Mouse (Mus musculus): ENCODE results near the gene Gli1. TPM values are rescaled to one million over a fixed set of nuclear protein-coding genes. Genes with fewer than 3 reads are reported as not detected.
A peak's percentile ranks its signal among the peaks of the same experiment; 100 is the strongest.

Gli1 gene
- total RNA-seq, 2 experiments from 2014 or later, result 2.7 to 4.2 TPM

DNA sequence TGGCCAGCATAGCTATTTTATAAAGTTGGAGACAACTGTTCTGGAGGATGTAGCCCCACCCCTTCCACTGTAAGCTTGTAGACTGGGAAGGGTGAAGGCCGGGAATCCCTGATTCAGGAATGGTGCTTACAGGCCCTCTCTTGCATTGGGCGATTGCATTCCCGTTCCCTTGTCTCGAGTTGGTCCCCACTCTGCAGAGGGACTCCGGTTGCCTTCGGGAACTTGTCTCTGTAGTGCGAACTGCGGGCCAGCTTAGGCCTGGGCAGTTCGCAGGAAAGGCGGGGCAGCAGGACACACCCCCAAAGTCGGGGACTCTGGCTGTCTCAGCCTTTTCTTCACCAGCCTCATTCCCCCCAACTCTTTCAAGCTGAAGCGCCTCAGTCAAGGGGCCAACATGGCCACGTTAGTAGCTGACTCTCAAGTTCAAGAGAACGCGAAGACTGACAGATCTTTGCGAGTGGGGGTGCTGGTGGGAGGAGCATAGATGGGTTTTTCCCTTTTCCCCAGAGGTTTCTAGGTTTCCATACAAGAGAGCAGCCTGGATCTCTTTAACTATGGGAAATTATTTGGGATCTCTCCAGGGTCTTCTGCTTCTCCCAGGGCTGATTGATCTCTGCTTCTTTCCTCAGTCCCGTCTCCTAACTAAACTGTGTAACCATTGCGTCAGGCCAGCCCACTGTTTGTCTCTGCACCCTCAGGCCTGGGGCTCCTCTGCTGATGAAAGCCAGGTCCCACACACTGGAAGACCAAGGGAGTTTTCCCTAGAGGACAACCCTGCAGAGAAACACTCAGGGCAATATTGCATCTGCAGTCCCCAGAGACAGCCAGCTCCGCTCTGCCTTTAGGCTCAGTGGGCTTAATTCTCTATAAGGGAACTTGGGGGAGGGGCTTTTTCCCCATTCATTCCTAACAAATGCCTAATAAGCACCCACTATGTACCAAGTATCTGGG is 50.6 kb downstream of the Gli1 start:
- DNase-seq, result peak; percentile 67 to 75

DNA sequence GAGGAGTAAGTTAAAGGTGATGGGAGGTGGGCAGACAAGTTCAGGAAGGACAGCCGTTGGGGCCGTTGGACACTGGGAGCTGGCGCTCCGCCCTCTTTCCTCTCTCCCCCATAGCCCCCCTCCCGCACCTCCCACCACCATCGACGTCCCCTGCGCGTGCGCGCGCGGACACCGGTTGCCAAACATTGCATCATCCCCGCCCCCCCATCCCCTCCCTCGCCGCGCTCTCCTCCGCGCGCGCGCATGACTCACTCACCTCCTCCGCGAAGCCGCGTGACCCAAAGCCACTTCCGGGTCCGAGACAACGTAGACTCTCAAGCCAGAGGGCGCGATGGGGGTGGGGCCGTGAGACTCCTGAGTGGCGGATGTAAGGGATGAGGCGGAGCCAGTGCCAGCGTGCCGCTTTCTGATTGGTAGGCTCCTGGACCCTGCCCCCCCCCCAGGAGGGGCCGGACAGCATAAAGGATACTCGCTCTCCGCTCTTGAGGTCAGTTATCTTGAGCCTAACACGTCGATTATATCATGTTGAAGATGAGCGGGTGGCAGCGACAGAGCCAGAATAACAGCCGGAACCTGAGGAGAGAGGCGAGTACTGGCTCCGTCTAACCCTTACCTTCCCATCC is 51.4 kb downstream of the Gli1 start:
- DNase-seq, result peak; percentile 100

DNA sequence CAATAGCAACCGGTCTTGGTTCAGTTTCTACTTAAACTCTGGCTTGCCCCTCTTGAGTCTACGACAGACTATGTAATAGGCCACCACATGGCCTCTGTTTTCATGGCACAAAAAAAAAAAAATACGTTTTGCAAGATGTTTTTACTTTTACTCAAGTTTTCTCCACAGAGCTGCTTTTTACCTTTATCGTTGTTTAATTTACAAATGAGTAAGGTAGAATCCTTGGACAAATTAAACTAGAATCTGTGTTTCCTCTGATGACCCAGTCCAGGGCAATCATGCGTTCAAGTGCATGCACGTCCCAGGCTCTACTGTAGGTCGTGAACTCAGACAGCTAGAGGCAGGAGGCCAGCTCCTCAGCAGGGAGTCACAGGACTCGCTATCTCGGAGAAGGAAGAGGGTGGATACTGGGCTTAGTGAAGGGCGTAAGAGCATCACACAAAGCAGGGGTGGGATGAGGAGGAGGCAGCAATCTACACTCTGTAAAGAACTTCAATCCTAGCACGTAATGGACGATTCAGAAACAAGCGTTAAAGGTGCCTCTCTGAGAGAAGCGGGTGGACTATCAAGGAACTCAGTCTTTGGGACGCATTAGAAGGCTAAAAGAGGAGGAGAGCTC is 52.1 kb downstream of the Gli1 start:
- peak; percentile 54 to 70 for DNase-seq

DNA sequence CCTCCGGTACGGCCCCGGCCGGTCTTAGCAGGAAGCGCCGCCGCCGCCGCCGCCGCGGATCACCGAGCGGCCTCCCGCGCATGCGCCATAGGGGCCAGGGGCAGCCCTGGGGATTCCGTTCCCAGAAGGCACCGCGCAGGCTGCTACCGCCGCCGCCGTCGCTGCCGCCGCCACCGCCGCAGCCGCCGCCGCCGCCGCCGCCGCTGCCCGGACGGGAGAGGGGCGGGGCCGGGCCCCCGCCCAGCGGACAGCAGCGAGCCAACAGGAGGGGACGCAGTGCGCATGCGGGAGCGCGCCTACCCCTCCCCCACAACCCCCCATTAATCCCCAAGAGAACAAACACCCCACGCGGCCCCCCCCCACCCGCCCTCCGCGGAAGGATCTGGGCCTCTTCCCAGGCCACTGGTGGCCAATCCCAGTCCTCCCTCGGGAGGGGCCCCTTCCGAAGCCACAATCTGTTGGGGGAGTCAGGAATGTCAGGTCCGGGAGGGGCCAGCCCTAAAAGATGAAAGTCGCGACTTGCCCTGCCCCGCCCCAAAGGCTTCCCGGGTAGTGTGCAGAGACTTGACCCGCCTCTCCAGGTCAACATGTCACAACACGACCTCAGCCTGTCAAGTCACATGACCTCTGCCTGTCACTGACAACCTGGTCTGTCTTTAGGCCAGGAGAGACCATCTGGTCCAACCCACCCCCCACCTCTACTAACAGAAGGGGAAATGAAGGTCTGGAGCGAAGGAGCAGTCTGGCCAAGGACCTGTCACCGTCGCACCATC is 52.8 kb downstream of the Gli1 start, which contains the start of gene Mbd6:
Gene Mbd6 (minus strand): TSS at position 219 of the 773 bp plus-strand sequence.
- peak; percentile 90 to 94 for DNase-seq

DNA sequence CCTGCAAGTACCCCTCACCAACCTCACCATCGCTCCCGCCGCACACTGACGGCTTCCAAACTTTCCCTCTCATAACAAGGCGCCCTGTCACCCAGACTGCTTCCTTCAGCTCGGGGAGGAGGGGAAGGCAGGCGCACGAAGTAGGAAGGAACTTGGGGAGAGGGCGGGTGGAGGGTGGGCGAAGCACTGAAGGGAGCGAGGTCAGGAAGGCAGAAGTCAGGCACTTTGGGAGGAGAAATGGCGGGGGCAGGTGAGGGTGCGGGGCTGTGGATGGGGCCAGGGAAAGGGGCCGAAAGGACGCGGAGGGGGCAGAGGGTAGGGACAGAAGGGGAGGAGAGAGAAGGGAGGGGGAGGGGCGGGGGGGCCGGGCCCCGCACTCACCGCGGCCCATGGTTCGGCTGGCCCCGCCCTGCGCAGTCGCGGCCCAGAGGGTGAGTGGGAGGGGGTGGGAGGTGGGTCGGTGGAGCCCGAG is 53.4 kb downstream of the Gli1 start:
- DNase-seq, result peak; percentile 67 to 68

DNA sequence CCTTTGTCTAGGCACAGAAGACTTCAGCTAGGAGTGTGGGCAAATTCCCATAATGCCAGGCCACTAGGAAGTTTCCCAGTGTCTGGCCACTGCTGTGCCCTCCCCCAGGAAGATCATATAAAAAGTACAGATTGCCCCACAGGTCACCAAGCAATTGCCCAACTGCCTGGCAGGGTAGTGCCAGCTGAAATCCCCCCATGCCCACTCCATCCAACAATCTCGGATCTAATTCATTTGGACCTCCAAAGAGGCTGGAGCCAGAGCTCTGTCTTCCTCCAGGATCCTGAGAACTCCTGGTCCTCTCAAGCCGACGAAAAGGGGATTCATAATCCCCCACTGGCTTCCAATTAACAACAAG is 53.9 kb downstream of the Gli1 start:
- DNase-seq, result no peak

DNA sequence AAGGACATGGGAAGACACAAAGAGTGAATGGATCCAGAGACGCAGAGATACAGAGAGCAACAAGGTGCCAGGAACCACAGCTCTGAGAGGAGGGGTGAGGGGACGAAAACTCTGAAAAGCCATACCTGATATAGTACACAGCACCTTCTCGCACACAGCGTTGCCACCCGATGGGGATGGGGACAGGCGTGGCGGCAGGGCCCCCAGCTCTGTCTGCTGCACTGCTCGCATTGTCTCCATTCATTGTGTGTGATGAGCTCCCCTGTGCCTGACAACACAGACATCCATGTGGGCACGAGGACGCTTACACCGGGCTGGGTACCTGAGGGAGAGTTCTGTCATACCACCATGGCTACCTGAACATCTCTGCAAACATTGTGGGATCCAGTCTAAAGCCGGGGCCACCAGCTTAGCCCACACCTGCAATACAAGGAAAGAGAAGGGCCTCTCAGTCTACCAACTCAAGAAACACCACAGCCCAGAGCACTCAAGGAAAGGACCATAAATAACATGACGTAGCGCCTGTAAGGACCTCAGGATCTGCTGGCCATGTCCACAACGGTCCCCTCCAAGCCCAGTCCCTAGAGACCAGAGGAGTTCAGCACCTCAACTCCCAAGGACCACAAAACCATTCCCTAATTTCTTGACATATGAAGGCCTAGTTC is 54.4 kb downstream of the Gli1 start:
- DNase-seq, result no peak

DNA sequence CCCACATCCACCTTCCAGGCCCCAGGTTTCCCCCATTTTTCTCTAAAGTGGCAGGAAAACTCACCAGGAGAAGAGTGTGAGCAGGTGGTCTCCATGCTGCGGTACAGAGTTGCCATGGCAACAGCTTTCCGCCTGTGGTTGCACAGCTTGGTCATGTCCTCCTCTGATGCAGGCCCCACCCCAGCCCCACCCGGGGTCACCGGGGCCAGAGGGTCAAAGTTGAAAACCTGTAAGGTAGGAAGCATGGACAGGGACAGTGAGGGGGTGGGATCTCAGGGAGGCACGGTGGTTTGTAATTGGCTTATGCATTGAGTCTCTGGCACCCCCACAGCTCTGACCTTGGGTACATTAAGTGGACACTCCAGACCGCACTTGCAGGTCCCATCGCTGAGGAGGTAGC is 55.0 kb downstream of the Gli1 start:
- no peak for DNase-seq

DNA sequence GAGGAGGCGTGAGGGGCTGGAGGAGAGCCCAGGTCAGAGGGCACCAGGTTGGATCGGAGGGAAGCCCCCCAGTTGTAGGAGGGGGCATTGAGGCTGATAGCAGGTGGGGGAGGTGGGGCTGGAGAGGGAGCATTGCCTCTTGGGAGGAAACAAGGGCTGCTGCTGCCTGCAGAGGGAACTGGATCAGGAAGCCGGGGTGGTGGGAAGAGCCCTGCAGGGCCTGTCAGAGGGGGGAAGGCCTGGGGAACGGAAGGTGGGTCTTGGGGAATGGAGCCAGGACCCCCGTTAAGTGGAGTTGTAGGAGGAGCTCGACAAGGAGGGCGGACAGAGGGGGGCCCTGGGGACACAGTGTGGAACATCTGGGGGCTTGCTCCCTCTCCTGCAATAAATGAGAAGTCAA is 55.6 kb downstream of the Gli1 start:
- no peak for DNase-seq

DNA sequence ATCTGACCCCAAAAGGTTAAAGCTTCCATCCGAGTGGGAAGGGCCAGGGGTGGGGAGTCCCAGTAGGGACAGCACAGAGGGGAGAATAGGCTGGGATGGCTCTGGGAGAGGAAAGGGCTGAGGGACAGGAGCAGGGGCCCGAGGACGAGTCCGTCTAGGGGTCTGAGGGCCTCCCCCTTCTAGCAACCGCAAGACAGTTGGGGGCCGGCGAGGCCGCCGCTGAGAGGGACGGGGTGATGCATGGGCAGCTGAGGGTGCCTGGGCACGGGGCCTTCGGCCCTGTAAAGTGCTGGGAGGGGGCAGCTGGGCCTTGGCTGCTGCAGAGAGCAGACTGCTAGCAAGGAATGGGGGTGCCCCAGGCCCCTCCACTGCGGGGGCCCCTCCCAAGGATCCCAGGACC is 56.1 kb downstream of the Gli1 start:
- DNase-seq, result no peak

DNA sequence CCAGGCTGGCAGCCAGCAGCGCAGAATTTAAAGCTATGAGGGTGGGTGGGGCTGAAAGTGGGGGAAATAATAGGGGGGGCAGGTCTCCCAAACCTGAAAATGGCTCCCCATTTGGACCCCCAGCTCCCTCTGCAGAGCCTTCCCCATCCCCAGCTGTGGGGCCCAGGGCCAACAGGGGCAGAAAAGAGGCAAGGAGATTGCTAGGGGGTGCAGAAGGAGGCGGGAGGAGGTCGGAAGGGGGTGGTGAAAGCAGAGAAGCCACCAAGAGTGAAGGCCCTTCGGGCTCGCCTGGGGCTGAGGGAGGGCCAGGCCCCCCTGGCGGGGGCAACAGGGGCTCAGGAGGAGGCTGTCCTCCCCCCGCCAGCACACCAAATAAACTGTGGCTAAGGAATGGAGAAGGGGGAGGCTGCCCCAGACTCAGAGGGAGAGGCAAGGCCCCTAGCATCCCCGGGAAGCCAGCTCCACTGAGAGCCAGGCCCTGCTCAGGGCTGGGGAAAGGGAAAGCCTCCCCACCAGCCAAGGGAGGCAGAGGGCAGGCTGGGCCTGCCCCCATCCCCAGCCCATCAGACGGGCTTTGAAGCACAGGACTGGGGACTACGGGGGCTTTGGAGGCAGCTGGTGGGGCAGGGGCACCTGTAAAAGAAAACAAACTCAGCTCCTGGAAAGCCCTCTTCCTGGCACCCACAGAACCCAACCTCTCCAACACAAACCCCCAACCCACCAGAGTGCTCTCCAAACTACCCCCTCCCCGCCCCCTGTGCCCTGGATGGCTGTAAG is 56.9 kb downstream of the Gli1 start:
- DNase-seq, result no peak

DNA sequence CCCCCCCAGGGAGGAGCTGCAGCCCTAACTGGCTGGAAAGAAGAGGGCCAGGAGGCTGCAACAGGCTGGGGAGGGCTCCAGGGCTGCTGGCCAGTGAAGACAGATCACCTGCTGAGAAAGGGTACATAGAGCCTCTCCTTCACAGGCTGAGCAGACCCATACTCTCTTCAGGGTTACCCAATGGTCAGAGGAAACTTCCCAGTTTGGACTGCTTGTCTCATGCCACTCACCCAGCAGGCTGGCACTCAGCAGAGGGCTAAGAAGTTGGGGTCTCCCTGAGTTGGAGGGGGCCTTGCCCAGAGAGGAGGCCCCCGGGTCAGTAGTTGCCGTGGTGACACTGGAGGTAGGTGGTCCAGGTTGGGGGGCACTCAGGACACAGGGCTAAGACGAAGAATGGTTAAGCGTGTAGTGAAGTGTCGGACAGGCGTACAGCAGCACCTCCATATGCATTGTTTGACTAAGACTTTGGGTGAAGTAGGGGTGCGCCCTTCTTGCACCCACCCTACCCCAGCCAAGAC is 57.6 kb downstream of the Gli1 start:
- DNase-seq, result no peak

DNA sequence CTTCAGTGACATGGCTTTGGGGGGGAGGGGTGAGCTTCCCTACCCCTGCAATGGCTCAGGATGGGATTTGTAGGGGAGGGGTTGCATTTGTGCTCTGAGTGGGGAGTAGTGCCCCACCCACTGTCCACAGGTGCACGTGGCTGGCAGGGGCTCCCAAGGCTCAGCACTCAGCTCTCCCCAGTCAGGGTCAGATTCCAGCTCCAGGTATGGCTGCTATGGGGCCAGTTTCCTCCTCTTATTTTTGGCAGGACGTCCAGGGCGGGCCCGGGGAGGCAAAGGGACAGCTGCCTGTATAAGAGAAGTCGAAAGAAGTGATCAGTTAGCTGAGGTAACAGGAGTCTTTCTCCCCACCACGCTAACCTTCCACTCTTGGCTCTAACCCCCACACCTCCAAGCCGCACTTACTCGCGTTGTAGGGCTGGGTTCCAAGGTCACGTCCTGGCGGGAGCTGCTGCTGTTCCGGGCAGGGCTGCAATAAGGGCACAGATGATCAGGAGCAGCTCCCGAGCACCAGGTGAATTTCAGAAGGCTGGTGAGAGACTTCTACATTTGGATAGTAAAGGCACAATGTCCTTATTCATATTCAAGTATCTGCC is 59.1 kb downstream of the Gli1 start:
- DNase-seq, result peak; percentile 57 to 66

DNA sequence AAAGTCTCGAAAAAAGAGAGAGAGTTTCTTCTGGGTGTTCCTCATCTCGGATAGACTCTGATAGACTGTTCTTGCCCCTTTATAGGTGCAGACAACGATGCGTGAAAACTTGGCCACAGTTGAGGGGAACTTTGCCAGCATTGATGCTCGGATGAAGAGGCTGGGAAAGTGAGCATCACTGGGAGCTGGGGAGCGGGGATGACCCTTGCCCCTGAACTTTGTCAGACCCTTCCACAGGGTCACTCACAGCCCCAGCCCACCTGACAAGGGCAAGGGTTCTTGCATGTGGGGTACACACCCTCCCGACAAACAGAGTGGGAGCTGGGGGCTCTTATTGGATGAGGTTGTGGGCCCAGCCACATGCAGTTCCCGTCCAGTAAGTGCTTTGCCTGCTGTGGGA is 60.5 kb downstream of the Gli1 start:
- DNase-seq, result no peak

Other genes with a start within 250 kb of the Gli1 start
- gene Os9, start 220.8 kb downstream of the Gli1 start, total RNA-seq (2021), result 100 to 1,000 TPM; 120 to 138 TPM
- gene B4galnt1, start 176.7 kb downstream of the Gli1 start, total RNA-seq (2021), result 1 to 10 TPM; 6.3 to 6.8 TPM
- 1 to 10 TPM in 1 of 2 experiments, under 1 TPM in 1; 0.89 to 1.1 TPM for gene Slc26a10, start 161.3 kb downstream of the Gli1 start, total RNA-seq (2021)
- gene Arhgef25, start 151.9 kb downstream of the Gli1 start, total RNA-seq (2021), result 10 to 100 TPM; 19.0 to 21.6 TPM
- gene Dtx3, start 146.2 kb downstream of the Gli1 start, total RNA-seq (2021), result 10 to 100 TPM; 52.4 to 71.7 TPM
- 10 to 100 TPM; 39.2 to 48.1 TPM for gene Pip4k2c, start 130.4 kb downstream of the Gli1 start, total RNA-seq (2021)
- 1 to 10 TPM; 6.3 to 7.5 TPM for gene Kif5a, start 78.6 kb downstream of the Gli1 start, total RNA-seq (2021)
- 100 to 1,000 TPM; 148 to 190 TPM for gene Dctn2, start 75.6 kb downstream of the Gli1 start, total RNA-seq (2021)
- gene Mbd6, start 53.0 kb downstream of the Gli1 start, total RNA-seq (2021), result 10 to 100 TPM; 42.0 to 45.2 TPM
- gene Mars, start 30.2 kb downstream of the Gli1 start, total RNA-seq (2021), result 100 to 1,000 TPM; 102 to 123 TPM
- gene Arhgap9, start 20.0 kb downstream of the Gli1 start, total RNA-seq (2021), result 1 to 10 TPM; 1.7 to 2.2 TPM
- not detected for gene Inhbe, start 12.4 kb upstream of the Gli1 start, total RNA-seq (2021)
- not detected for gene Inhbc, start 28.5 kb upstream of the Gli1 start, total RNA-seq (2021)
- 100 to 1,000 TPM; 115 to 126 TPM for gene R3hdm2, start 38.4 kb upstream of the Gli1 start, total RNA-seq (2021)
- 1 to 10 TPM; 2.2 to 3.4 TPM for gene Stac3, start 159.7 kb upstream of the Gli1 start, total RNA-seq (2021)
- 10 to 100 TPM; 29.7 to 45.6 TPM for gene Ndufa4l2, start 173.0 kb upstream of the Gli1 start, total RNA-seq (2021)
- 10 to 100 TPM; 46.8 to 47.1 TPM for gene Shmt2, start 180.5 kb upstream of the Gli1 start, total RNA-seq (2021)
- gene Nxph4, start 192.6 kb upstream of the Gli1 start, total RNA-seq (2021), result 1 to 10 TPM; 5.0 to 6.3 TPM